Comparison of ENCODE assay signal across 8 mouse cellular contexts in genomic region chr3:97227259-97228005, GRCm38 (mm10).
DNase-seq lines count a peak whose midpoint lies in the region; ATAC-seq and TF ChIP-seq lines count a peak whose summit lies in the region.

No protein-coding gene starts in this region.

- ATAC-seq in embryonic facial prominence, embryonic 13.5 days (ENCODE audit: insufficient number of reproducible peaks, insufficient read depth, low FRiP score, low TSS enrichment, low read depth), result peak; percentile 89
- ATAC-seq in limb, embryonic 14.5 days (ENCODE audit: low FRiP score, low read depth), result peak; percentile 92
- peak; percentile 93 for ATAC-seq in midbrain, postnatal 0 days (ENCODE audit: low FRiP score)

- H3K36me3 ChIP-seq in embryonic facial prominence, embryonic 13.5 days, result peaks cover 18% of the 10 kb centered on the region
- H3K36me3 ChIP-seq in limb, embryonic 14.5 days (ENCODE audit: control insufficient read depth, insufficient read depth, low read length), result peaks cover 16% of the 10 kb centered on the region
- H3K36me3 ChIP-seq in midbrain, postnatal 0 days (ENCODE audit: insufficient read depth, low read length), result no peaks in the 10 kb centered on the region

- WGBS in embryonic facial prominence, embryonic 13.5 days, result 1% methylated on average over 56 of the region's 79 CpGs
- 3% methylated on average over 14 of the region's 79 CpGs for WGBS in limb, embryonic 14.5 days
- 0% methylated on average over 12 of the region's 79 CpGs for WGBS in midbrain, postnatal 0 days

- peak overlapping the region; percentile 96 for H3K27ac ChIP-seq in embryonic facial prominence, embryonic 13.5 days
- peak overlapping the region; percentile 91 for H3K27ac ChIP-seq in limb, embryonic 14.5 days (replicated peaks; ENCODE audit: low read depth, low read length)
- peak overlapping the region; percentile 82 for H3K27ac ChIP-seq in midbrain, postnatal 0 days (ENCODE audit: low read depth, low read length)

- TF ChIP-seq POLR2A in limb, embryonic 14.5 days (IDR thresholded peaks at IDR 0.05; ENCODE audit: borderline replicate concordance, extremely low read depth, insufficient read depth, insufficient read length), result peak; percentile 42; the same call in 1 of the 2 replicates

- H3K4me3 ChIP-seq in embryonic facial prominence, embryonic 13.5 days, result peak overlapping the region; percentile 77
- peak overlapping the region; percentile 87 for H3K4me3 ChIP-seq in limb, embryonic 14.5 days (replicated peaks; ENCODE audit: low read length)
- H3K4me3 ChIP-seq in midbrain, postnatal 0 days (ENCODE audit: low read depth, low read length), result peak overlapping the region; percentile 87

- H3K4me1 ChIP-seq in embryonic facial prominence, embryonic 13.5 days, result peaks cover 43% of the 10 kb centered on the region
- H3K4me1 ChIP-seq in limb, embryonic 14.5 days (ENCODE audit: control insufficient read depth, insufficient read depth, low read length), result peaks cover 21% of the 10 kb centered on the region; the same call in 1 of the 2 replicates
- H3K4me1 ChIP-seq in midbrain, postnatal 0 days (ENCODE audit: insufficient read depth, low read length), result peaks cover 7% of the 10 kb centered on the region; the same call in 1 of the 2 replicates

- no peaks in the 10 kb centered on the region for H3K27me3 ChIP-seq in embryonic facial prominence, embryonic 13.5 days
- H3K27me3 ChIP-seq in limb, embryonic 14.5 days (ENCODE audit: control insufficient read depth, insufficient read depth, low read length), result no peaks in the 10 kb centered on the region
- no peaks in the 10 kb centered on the region for H3K27me3 ChIP-seq in midbrain, postnatal 0 days (ENCODE audit: insufficient read depth, low read length)

- peak overlapping the region; percentile 85 for H3K4me2 ChIP-seq in embryonic facial prominence, embryonic 13.5 days
- peak overlapping the region; percentile 93 for H3K4me2 ChIP-seq in limb, embryonic 14.5 days (replicated peaks; ENCODE audit: low read depth, low read length, severe bottlenecking)
- peak overlapping the region; percentile 84 for H3K4me2 ChIP-seq in midbrain, postnatal 0 days (ENCODE audit: low read depth, low read length, poor library complexity, severe bottlenecking)

- peak; percentile 90 for DNase-seq in 3134 (ENCODE audit: extremely low read depth, insufficient read length, low spot score)
- DNase-seq in adrenal gland, postnatal 36 days, result peak; percentile 96 to 98
- DNase-seq in heart, adult 8-10 months (ENCODE audit: low spot score), result peak; percentile 93
- DNase-seq in kidney, adult 9 months, result peak; percentile 96
- peak; percentile 94 for DNase-seq in limb, embryonic 14.5 days (ENCODE audit: low spot score)
- DNase-seq in midbrain, postnatal 0 days (ENCODE audit: low spot score), result peak; percentile 94
- DNase-seq in spleen, postnatal 14 days (ENCODE audit: low spot score in 2 of 2), result peak; percentile 77 to 86

- TF ChIP-seq CTCF in midbrain, postnatal 0 days (IDR thresholded peaks at IDR 0.05), result no peak

- H3K9me3 ChIP-seq in embryonic facial prominence, embryonic 13.5 days, result no peaks in the 10 kb centered on the region
- H3K9me3 ChIP-seq in limb, embryonic 14.5 days (ENCODE audit: control insufficient read depth, low read length), result no peaks in the 10 kb centered on the region
- H3K9me3 ChIP-seq in midbrain, postnatal 0 days (ENCODE audit: low read length), result no peaks in the 10 kb centered on the region

- peak overlapping the region; percentile 92 for H3K9ac ChIP-seq in embryonic facial prominence, embryonic 13.5 days
- peak overlapping the region; percentile 95 for H3K9ac ChIP-seq in limb, embryonic 14.5 days (ENCODE audit: low read depth, low read length, severe bottlenecking)
- H3K9ac ChIP-seq in midbrain, postnatal 0 days (replicated peaks; ENCODE audit: low read length, poor library complexity, severe bottlenecking), result peak overlapping the region; percentile 86

Comparison
In these comparisons a context has a peak if more than half of its experiments do, and no peak if none do; other contexts are left out.
1. Peak in every context shown above with its lines: DNase-seq, ATAC-seq, H3K4me3 ChIP-seq and H3K27ac ChIP-seq.